Mouse (Mus musculus) liver (tissue): ENCODE results near the gene Phc3.

ENCODE experiments used
- DNase-seq: peaks from one replicate; pipeline ENCODE4 v3.0.0-alpha.2; 2020; ENCODE audit warnings: mixed read lengths

Phc3 gene

GRCm38 (mm10) chr3:30969104-30969581 is at the start of gene Phc3:
TSS of gene Phc3 (minus strand) at chr3:30969415.
- peak; percentile 94 for DNase-seq

- DNase-seq = no peak
These were observed 48.4 kb upstream of the Phc3 start for GRCm38 (mm10) chr3:31017652-31018051.

DNA sequence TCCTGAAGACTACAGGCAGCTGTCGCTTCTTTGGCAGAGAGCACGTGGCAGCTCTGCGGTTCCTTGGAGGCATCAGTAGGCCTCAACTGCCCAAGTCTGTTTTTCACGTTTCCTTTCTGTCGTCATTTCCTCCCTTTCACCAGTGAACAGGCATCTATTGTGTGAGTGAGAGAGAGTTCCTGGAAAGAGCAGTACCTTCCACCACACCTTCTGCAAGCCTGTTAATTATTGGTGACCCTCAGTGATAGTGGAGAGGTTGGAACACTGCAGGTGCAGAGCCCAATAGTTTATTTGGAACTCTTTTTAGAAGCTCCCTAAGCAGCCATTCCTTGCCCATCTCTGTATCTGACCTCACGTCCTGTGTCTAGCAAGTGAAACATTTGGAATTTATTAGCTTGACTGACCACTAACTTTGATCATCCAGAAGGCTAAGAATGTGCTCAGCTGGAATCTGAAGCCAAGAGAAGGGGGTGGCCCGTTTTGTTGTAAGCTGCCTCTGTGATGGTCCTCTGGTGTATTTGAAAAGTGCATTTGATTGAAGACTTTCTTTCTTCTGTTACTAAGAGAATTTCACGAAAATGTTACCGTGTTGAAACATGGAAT is 47.5 kb upstream of the Phc3 start:
- DNase-seq = no peak

DNA sequence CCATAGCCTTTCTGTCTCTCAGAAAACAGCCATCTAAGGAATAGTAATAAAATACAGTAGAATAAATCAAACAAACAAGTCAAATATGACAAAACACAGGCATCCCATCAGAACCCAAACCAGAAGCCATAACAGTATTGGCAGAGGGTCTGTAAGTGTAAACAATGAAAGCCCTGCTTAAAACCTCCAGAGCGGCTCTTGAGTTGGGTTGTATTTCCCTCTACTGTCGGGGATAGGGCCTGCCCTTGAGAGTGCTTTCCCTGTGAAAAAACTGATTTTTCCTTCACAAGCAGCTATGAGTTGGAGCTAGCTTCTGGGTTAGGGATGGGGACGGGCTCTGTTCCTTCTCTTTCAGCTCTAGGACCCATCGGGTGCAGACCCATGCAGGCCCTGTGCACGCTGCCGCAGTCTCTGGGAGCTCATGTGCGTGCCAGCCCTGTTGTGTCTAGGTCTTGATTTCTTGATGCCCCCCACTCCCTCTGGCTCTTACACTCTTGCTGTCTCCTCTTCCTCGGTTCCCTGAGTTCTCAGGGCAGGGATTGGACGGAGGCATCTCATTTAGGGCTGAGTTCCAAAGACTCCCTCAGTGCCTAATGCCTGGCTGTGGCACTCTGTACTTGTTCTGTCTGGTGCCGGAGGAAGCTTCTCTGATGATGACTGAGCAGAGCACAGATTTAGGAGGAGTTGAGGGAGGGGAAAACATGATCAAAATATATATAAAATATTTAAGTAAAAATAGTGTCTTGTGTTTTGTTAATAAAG is 46.6 kb upstream of the Phc3 start:
- no peak for DNase-seq

DNA sequence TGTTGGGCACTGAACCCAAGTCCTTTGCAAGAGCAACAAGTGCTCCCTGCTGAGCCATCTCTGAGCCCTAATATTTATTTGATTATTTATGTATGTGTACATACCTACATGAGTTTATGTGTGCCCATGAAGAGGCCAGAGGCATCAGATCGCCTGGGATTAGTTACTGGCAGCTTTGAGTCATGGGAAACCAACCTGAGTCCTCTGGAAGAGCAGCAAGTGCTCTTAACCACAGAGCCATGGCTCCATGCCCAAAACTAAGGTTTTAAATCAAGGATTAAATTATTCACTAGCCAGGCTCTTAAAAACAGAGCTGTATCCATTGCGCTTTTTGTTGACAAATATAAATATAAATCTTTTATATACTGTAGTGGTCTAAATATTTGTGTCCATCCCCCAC is 45.2 kb upstream of the Phc3 start:
- no peak for DNase-seq

DNA sequence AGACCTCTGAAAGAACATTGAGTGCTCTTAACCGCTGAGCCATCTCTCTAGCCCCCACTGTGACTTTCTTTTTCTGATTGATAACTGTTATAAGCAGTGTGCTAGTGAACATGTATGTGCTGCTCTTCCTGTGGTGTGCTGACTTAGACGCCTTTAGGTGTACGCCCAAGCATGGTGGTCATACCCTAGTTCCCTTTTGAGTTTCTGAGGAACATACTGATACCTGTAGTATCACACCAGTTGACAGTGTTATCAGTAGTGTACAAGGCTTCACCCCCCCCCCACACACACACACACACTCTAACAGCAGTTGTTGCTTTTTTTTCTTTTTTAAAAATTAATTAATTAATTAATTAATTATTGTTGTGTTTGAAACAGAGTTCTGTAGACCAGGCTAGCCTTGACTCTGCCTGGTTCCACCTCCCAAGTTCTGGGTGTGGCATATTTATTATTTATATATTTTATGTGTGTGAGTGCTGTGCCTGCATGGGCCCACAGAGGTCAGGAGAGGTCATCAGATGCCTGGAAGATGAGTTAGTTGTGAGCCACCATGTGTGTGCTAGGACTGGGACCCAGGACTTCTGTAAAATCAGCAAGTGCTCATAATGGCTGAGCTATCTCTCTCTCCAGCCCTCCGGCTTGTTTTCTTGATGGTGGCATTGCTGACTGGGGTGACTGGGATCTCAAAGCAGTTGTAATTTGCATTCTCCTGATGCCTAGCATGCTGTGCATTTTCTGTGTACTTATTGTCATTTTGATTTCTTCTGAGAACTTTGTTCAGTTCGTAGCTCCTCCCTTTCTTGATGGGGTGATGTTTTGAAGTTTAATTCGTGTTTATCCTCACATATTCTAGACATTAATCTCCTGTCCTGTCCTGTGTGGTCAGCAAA is 35.4 kb upstream of the Phc3 start:
- no peak for DNase-seq

- no peak for DNase-seq
These were observed 31.9 kb upstream of the Phc3 start for GRCm38 (mm10) chr3:31001048-31001676.

GRCm38 (mm10) chr3:31000018-31000407 is 30.8 kb upstream of the Phc3 start:
- DNase-seq = no peak

- DNase-seq = no peak
These were observed 30.3 kb upstream of the Phc3 start for GRCm38 (mm10) chr3:30999401-31000017.

- no peak for DNase-seq
These were observed 27.4 kb upstream of the Phc3 start for GRCm38 (mm10) chr3:30996688-30997014.

DNA sequence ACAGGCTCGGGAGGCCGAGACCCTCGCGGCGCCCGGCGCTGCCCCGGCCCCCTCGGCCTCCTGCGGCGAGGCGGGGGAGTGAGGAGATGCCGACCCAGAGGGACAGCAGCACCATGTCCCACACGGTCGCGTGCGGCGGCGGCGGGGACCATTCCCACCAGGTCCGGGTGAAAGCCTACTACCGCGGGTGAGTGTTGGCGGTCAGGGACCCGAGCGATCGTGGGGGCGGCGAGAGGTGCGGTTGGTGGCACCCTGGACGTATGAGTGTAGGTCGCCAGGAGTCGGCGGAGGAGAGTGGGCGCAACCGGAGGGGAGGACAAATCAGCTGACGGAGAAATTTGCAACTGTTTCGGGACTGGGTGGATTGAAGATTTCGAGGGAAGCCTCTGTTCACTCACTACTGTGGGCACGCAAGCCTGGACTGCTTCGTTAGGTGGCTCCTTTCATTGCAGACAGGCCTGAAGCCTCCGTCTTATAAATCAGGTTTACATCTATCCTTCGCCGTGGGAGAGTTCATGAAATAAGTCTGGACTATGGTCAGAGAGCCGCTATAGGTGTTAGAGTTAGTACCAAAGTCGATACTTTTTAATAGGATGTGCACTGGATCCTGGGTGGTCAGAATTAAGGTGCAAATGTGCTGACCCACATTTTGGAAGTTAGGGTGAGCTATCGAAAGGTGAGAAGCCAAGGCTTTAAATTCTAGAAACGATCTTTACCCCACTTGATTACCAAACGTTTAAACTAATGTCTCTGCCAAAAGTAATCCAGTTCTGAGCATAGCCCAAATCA is 26.9 kb upstream of the Phc3 start:
- DNase-seq = peak; percentile 53

GRCm38 (mm10) chr3:30995283-30995898 is 26.2 kb upstream of the Phc3 start, which contains the start of gene Prkci:
TSS of gene Prkci (plus strand) at chr3:30995747.
- DNase-seq = peak; percentile 94

- no peak for DNase-seq
These were observed 25.6 kb upstream of the Phc3 start for GRCm38 (mm10) chr3:30994859-30995258.

GRCm38 (mm10) chr3:30993066-30993573 is 23.9 kb upstream of the Phc3 start:
- DNase-seq = peak; percentile 72

GRCm38 (mm10) chr3:30992161-30992560 is 22.9 kb upstream of the Phc3 start:
- no peak for DNase-seq

DNA sequence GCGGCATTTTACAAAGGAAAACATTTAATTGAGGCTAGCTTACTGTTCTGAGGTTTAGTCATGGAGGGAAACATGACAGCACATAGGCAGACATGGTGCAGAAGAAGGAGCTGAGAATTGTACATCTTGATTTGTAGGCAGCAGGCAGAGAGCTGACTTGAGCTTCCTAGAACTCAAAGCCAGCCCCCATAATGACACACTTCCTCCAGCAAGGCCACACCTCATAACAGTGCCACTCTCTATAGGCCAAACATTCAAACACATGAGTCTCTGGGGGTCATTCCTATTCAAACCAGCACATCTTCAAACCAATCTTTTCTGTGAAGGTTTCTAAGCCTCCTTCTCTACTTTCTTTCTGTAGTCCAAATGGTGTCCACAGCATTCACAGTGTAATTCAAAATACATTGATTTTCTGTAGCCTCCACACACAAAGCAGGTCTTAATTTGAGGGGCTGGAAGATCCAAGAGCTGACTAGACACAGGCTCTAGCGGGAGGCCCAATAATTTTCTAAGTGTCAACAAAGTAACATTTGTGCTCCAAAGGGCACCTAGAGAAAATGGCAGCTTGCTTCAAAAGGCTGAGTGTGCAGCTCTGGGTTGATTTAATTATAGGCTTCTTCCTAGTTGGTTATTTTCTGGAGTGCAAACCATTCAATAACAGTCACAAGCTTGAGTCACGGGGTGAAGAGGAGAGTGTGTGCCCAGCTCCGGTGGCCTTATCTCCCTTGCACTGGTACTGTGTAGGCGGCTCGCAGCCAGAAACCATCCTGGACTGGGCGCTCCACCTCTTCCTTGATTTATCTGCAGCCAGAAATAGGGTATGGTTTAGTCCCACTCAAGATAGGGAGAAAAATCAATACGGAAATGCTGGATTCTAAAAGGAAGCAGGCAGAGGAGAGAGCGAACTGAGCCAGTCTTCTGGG is 18.4 kb upstream of the Phc3 start:
- peak; percentile 35 for DNase-seq

- no peak for DNase-seq
These were observed 13.8 kb upstream of the Phc3 start for GRCm38 (mm10) chr3:30982924-30983536.

GRCm38 (mm10) chr3:30981616-30982380 is 12.6 kb upstream of the Phc3 start:
- no peak for DNase-seq
